Mouse (Mus musculus) gastrocnemius, postnatal 14 days (tissue): Measurements from ENCODE around the gene Rpl36. TPM values are rescaled to one million over a fixed set of nuclear protein-coding genes. Genes with fewer than 3 reads are reported as not detected.
A peak's percentile ranks its signal among the peaks of the same experiment; 100 is the strongest.

Experiments
- DNase-seq: peaks from one replicate; pipeline ENCODE4 v3.0.0; 2021; ENCODE audit warnings: mixed read lengths
- intact Hi-C: fragments of 180-260 bp; cut with DNase I; formaldehyde crosslinking; loops from one replicate; pipeline ENCODE4 v1.15.1; 2025; ENCODE audit warnings: low total_unique reads
- long read RNA-seq, 2 experiments: library from polyadenylated mRNA; stranded (forward); transcript quantifications; one replicate each; pipeline ENCODE4 v2.0.0; 2021
- total RNA-seq, 2 experiments: library from RNA; stranded (reverse); gene quantifications; 2 replicates each; pipeline ENCODE4 v1.2.3; 2021

Gene Rpl36
- 100 to 1,000 TPM; 679 to 780 TPM for total RNA-seq
- long read RNA-seq, experiment 1, transcript Rpl36-201 (4 exons, 383 nt): major isoform, 119 of 134 reads
- long read RNA-seq, experiment 1, partial matches to known transcripts: 15 of 134 reads
- long read RNA-seq, experiment 1, other reads (novel, unspliced or antisense): 0 of 134 reads
- long read RNA-seq, experiment 2, transcript Rpl36-201 (4 exons, 383 nt): major isoform, 172 of 183 reads
- long read RNA-seq, experiment 2, partial matches to known transcripts: 11 of 183 reads
- long read RNA-seq, experiment 2, other reads (novel, unspliced or antisense): 0 of 183 reads

DNA sequence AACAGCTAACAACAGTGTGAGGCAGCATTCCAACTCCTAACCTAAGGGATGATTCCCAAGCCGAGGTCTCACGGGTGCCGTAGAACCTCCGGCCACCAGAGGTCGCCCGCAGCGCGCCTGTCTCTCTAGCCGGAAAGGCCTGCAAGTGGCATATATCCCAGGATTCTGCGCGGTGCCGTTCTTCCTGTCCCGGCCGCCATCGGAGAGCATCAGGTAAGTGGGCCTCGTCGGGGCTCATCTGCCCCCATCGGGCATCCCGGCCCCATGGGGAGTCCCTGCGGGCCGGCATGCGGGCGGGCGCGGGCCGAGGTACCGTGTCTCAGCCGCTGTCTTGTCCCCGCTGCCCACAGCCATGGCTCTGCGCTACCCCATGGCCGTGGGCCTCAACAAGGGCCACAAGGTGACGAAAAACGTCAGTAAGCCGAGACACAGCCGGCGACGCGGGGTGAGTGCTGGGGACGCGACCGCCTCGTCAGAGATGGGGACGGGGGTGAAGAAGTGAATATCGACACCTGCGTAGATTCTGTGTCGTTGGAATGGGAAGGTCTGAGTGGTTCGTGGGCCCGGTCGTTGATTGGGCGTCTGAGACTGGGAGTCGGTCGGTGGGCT is at the start of gene Rpl36:
Rpl36 (plus strand) TSS at position 181 of the 609 bp plus-strand sequence.
- DNase-seq: peak; percentile 95
- intact Hi-C loops: no loop called here

DNA sequence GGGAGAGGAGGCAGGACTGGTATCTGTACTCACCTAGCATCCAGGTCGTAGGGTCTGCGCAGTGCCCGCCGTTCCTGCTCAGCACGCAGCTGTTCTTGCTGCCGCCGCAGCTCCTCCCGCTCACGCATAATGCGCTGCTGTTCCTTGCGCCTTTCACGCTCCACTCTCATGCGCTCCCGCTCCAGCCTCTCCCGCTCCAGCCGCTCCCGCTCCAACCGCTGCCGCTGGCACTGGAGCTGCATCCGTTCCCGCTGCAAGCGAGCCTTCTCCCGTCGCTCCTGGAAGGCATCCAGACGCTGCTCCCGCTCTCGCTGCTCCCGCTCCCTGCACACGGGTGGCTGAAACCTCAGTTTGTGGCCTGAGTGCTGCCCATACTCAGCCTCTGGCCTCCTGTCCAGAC is 46.9 kb upstream of the Rpl36 start:
- intact Hi-C loops: no loop called here
- DNase-seq: no peak

DNA sequence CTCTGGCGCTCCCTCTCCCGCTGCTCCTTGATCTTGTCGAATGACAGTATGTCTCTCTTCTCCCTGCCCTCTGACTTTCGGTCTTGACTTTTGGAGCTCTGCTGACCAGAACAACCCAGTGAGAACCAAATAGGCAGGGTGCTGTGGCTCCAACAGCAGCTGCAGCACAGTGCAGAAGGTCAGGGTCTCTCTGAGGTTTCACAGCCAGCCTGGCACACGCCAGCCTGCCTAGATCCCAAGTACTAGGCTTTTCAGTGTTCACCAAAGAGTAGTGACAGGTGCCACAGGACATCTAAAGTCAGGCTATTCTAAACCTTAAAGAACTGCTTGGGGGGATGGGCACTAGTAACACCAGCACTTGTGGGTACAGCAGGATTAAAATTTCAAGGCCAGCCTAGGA is 46.3 kb upstream of the Rpl36 start:
- intact Hi-C loops: no loop called here

DNA sequence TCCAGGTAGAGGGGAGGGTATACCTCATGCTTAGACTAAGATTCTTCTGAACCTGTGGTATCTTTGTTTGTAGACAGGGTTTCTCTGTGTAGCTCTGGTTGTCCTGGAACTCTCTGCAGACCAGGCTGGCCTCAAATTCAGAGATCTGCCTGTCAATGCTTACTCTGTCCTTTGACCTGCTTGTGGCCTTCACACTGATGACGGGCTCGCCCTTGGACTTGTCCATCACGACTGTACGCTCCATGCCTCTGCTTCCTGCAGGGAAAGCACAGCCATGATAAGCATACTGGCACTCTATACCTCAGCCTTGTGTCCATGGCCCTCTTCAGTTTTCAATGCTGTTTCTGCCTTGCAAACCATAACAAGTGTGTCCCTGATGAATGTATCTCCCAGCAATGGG is 45.8 kb upstream of the Rpl36 start:
- intact Hi-C loops: no loop called here
- DNase-seq: no peak

More for the DNA sequence above, 46.3 kb upstream of the Rpl36 start:
- no peak for DNase-seq

DNA sequence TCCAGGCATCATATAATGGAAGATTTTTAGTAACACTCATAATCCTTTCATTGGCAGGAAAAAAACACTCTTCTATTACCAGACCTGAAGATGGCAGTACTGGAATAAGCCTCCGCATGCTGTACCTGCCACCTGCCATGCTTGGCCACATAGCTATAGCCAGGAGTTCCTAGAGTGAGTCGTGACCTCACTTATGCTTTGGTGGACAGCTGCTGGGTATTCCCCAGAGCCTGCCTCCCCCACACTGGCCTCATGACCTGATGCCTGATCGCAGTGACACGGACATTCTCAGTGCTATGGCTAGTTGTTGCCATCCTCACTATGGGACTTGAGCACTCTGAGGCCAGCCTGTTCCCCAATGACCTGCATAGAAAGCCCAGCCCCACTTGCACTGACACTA is 42.9 kb upstream of the Rpl36 start:
- intact Hi-C loops: no loop called here
- no peak for DNase-seq

DNA sequence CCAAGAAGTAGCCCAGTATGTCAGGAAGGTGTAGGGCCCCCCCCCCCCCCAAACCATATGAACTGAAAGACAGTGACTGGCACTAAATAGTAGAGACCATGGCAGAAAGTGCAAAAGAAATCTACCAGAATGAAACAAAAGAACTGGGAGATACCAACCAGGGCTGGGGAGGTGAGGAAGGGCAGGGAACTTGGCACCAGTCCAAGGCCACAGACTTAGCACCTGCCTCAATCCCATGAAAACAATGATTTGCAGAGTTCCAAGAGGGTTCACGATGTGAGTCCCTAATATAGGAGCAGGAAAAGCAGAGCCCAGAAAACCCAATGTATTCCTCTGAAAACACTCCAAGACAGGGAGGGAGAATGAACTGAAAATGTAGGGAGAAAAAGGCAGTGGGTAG is 41.1 kb upstream of the Rpl36 start:
- DNase-seq: no peak
- intact Hi-C loops: no loop called here

DNA sequence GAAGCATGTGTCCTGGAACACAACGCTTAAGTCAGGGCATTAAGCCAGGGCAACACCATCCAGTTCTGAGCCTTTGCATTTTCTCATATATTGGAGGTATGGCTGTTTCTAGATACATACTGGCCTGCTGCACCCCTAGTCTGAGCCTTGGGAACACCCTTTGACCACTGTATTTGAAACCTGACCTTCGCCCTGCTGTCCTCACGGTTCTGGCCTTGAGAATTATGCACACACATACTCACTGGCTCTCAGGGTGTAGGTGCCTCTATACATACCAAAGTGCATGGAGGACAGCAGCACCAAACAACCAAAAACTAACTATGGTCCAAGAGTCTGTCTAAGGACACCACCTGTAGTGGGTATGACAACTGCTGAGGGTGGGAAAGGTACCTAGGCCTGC is 40.3 kb upstream of the Rpl36 start:
- intact Hi-C loops: no loop called here

DNA sequence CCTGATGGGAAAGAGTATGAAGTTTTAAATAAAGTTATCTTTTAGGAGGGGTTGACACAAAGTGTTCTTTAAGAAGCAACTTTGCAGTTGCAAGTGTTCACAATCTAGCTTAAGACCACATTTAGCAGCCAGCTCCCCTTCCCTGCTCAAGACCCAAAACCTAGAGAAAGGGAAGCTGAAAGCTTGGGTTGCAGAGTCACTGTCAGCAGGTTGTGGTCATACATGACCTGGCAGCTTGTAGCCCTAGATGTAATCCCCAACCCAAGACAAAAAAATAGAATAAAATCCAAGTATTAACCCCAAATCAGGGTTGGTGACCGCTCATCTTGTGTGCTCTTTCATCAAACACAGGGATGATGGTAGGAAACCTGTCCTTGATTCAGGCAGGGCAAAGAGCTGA is 30.1 kb upstream of the Rpl36 start:
- intact Hi-C loops: no loop called here
- no peak for DNase-seq

More for the DNA sequence above, 40.3 kb upstream of the Rpl36 start:
- no peak for DNase-seq

DNA sequence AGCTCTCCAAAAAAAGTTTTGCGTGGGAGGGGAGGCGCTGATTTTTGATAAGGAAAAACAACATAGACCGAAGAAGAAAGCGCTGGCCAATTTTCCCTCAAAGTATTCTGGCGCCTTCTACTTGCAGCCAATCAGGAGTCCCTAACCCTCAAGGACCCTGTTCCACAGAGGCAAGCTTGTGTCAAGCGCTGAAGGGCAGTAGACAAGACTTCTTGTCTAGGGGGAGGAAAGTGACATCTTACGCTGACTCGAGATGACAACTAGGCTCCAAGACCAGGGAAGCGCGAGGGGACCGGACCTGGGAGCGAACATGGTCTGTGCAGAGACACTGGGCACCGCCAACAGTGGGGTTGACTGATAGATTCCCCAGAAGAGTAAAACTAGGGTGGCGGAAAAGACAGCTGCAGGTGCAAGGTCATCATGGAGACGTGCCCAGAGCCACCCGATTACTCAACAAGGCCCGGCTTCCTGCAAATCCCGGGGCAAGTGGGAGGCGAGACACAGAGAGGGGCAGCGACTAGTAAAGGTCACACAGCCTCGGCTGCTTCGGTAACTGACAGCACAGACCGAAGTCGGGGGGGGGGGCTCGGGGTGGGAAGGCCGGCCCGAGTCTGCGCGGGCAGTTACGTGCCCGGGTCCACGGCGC is 29.5 kb upstream of the Rpl36 start:
- DNase-seq: peak; percentile 71
- intact Hi-C loops: no loop called here

DNA sequence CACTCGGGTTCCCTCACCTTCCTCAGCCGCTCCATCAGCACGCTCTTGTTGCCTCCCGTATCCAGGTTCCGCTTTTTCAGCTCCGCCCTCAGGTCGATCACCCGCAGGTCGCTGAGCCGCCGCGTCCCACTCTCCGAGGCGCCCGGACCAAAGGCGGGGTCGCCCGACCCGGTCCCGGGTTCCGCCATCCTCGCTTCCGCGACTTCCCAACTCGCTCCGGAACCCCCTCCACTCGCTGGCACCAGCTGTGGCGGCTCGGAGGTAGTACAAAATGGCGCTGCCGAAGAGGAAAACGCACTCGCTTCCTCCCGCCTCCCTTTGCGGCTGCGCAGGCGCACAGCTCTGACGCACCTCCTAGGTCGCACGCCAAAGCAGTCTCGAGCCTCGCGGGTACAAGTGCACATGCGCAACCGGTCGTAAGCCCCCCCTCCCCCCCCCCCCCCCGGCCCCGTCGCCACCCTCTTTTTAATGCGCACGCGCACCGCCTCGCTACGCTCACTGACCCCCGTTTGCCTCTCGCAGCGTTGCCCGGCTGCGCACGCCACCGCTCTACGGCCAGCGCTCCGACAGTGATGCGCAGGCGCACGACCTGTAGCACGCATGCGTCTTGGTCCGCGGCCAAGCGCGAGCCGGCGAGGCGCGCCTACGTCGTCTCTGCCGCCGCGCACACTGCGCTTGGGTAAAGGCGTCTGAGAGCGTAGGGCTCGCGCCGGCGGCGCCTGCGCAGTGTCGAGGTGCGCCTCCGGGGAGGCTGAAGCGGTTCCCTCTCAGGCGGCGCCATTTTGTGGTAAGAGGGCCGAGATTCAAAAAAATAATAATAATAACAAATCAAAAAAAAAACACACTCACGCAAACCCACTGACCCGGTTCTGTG is 28.7 kb upstream of the Rpl36 start, which contains the start of the genes Safb2 and Safb:
Safb2 (minus strand) TSS at position 329 of the 874 bp plus-strand sequence.
Safb (plus strand) TSS at position 569 of the 874 bp plus-strand sequence.
- DNase-seq: peak; percentile 99
- intact Hi-C loops: no loop called here

DNA sequence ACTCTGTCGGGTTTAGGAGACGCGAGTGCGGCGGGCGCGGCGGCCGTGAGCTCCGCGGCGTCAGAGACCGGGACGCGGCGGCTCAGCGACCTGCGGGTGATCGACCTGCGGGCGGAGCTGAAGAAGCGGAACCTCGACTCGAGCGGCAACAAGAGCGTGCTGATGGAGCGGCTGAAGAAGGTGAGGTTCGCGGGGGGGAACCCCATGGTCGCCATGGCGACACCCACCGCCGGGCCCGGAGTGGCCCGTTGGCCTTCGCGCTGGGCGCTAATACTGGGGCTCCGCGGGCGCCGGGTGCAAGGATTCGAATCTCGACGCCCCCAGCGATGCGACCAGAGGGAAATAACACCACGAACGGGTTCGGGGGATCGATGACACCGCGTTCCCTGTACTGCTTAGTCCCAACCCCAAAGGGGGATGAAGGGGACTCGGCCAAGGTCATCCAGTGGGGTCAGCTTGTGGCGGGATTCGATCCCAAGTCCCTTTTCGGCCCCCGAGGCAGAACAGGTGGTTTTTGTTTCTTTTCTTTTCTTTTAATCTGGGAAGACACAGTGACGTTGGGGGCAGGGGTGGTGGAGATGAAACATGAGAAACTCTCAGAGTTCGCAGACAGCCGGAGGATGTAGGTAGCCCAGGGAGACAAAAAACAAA is 27.9 kb upstream of the Rpl36 start:
- intact Hi-C loops: no loop called here
- peak; percentile 51 for DNase-seq

DNA sequence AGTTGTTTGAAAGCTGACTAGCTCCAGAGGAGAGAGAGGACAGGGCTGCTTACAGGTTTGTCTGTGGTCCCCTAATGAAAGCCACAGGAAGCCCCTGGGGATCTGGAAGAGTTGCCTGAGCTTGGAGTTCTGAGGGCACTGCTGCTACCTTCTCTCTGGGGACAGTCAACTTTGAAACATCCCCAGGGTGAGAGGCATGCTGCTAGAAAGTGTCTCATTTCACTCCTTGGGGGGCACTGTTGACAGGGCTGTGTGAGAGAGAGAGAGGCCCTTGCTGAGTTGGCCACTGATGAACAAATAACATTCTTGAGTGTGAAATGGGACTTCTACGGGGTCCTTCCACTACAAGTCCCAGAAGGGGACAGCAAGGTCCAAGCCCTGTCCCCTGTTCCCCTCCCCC is 25.4 kb upstream of the Rpl36 start:
- no peak for DNase-seq
- intact Hi-C loops: no loop called here

DNA sequence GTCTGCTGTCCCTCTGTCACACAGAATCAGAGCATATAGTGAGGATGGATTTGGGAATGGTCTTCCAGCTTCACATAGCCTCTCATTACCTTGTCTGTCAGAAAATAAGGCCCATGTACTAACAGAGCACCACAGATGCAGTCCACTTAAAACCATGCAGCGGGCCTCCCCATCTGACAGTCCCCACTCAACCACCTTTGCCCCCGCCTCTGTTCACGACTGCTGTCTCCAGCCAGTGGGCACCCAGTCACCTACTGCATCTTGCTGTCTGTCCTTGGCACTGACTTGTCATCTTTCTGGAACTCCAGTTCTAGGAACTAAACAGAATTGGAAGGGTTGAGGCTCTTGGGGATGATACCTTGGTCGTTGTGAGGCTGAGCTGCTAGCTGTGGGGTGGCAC is 24.3 kb upstream of the Rpl36 start:
- DNase-seq: no peak
- intact Hi-C loops: no loop called here

DNA sequence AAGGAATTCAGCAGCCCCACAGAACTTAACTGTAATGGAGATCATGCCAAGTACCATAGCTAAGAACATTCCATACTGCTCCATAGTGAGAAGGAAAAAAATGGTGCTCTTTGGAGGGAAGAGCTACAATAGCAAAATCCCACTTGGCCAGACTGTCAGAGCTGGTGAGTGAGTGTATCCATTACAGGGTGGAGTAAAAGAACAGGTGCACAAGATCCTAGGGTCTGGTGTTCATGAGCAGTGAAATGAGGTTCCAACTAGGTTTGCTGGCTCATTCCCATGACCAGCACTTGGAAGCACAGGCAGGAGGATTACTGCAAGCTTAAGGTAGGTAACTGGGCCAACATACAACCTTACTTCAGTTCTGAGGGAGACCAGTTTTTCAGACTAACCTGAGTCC is 20.7 kb upstream of the Rpl36 start:
- no peak for DNase-seq
- intact Hi-C loops: no loop called here

DNA sequence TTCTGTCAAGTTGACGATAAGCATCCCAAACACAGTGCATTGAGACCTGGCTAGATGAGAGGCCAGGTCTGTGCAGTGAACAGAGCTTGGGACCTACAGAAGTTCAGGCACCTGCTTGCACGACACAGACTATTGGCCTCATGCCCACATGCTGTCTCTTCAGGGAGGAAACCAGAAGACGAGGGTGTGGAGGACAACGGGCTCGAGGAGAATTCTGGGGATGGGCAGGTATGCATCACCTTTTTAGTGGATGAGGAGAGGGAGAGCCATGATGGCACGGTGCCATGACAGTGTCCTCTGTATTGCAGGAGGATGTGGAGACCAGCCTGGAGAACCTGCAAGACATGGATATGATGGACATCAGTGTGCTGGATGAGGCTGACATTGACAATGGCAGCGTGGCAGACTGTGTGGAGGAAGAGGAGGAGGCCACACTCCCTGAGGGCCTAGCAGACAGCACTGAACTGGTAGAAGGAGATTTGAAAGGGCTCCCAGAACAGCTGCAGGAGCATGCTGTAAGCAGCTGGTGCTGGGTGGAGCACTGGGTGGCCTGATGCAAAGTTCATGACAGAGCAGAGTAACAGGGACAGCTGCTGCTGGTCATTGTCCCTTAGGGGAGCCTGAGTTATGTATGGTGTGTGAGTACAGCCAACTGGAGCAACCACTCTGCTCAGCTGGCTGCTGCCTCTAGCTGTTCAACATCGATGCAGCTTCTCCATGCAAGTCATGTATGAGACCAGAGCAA is 19.5 kb upstream of the Rpl36 start:
- DNase-seq: peak; percentile 55
- intact Hi-C loops: no loop called here

DNA sequence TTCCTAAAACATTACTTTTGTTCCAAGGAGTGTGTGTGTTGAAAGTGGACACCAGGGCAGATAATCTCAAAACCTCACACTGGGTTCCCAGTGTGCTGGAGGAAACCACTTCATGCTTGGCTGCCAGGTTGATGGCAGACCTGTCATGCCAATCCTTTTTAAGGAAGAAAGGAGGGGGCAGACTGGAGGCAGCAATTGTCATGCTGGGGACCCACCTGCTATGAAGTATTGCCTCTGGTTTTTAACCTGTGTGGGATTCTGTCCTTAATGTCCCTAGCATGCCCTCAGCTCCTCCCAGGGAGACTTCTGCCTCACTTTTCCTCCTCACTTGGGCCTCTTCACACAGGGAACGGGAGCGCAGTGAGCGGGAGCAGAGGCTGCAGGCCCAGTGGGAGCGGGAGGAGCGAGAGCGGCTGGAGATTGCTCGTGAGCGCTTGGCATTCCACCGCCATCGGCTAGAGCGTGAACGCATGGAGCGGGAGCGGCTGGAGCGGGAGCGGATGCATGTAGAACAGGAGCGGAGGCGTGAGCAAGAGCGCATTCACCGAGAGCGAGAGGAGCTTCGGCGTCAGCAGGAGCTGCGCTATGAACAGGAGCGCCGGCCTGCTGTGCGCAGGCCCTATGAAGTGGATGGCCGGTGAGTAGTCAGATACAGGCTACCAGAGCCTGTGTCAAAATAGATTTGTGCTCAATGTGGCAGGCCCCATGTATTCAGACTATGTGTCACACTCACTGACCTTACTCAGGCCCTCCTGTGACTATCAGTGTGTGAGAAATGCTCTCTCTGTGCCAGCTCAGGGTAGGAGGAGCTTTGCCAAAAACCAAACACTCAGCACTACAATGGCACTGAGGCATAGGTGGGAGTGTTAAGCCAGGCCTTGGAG is 9.8 kb upstream of the Rpl36 start:
- intact Hi-C loops: no loop called here

DNA sequence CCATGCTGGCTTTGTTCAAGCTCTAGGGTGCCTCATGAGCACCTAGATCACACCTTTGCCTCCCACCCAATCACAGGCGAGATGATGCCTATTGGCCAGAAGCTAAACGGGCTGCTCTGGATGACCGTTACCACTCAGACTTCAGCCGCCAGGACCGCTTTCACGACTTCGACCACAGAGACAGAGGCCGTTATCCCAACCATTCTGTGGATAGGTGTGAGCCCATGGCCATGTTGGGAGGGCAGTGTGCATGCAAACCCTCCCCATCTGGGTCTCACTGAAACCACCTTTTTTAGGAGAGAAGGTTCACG is 9.2 kb upstream of the Rpl36 start:
- intact Hi-C loops: no loop called here
- DNase-seq: no peak

More for the DNA sequence above, 9.8 kb upstream of the Rpl36 start:
- no peak for DNase-seq

DNA sequence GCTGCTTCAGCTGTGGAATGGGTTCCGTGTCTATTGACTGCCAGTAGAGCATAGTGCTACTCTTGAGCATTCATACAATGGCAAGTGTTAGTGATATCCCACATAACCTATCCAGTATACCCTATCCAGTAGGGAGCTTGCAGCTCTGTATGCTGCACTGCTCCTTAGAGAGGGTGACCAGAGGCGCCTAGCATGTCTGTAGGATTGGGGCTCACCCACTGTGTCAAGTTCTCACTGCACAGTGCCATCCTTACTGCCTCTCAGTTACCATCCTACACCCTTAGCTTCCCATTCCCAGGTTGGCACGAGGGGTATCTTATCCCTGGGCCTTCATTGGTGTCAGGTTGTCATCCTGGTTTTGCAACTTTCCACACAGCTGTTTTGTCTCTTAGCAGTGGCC is 8.8 kb upstream of the Rpl36 start:
- intact Hi-C loops: no loop called here

More for the DNA sequence above, 8.8 kb upstream of the Rpl36 start:
- DNase-seq: no peak
